Comparison of ENCODE assay signal across 14 mouse cellular contexts in the genomic region with DNA sequence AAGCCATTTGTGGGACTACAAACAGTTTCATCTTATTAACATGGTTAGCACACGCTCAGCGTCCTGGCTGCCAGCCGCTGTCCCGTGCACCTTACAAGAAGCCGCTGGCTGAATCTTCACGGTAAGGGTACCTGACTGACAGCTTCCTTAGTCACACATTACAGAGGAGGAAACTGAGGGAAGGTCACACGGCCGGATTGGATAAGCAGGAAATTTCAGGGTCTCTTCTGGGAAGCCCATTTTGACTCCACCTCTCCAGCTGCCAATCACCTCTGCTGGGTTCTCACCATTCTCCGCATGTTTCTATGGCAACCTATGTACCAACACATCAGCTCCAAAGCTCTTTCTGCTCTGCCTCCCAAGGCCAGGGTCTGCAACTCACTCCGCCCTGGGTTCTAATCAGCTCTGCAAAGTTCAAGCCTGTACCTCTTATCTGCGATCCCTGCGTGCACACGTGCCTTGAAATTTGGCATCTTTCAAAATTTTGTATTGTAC.
DNase-seq lines count a peak whose midpoint lies in the region; ATAC-seq and TF ChIP-seq lines count a peak whose summit lies in the region.
"Had no signal": no experiment of that assay in that cellular context is flagged by ENCODE, and none has a peak within 500 bp of the region (broad histone marks: within the 10 kb centered on the region; RNA-seq: fewer than 3 reads in every experiment).

No protein-coding gene starts in this region.

- 75% methylated on average over 13 of the region's 13 CpGs for WGBS in forebrain, embryonic 11.5 days
- WGBS in forebrain, embryonic 10.5 days, result 81% methylated on average over 13 of the region's 13 CpGs
- 43% methylated on average over 13 of the region's 13 CpGs for WGBS in hindbrain, embryonic 15.5 days
- WGBS in midbrain, embryonic 15.5 days, result 33% methylated on average over 13 of the region's 13 CpGs
- WGBS in thymus, adult 2 months, result 96% methylated on average over 13 of the region's 13 CpGs

- ATAC-seq in forebrain, embryonic 11.5 days (replicated peaks; ENCODE audit: low FRiP score), result peak; percentile 39; the same call in 1 of the 2 replicates
- peak; percentile 76 for ATAC-seq in hindbrain, embryonic 15.5 days (ENCODE audit: low FRiP score, low read depth)
- ATAC-seq in midbrain, embryonic 15.5 days (replicated peaks), result peak; percentile 93
- ATAC-seq: lung, postnatal 0 days had no signal

- no peaks in the 10 kb centered on the region; the same call in 1 of the 2 replicates for H3K36me3 ChIP-seq in forebrain, embryonic 11.5 days (ENCODE audit: control insufficient read depth, insufficient read depth, low read length)
- peaks cover 48% of the 10 kb centered on the region for H3K36me3 ChIP-seq in forebrain, embryonic 10.5 days (replicated peaks)
- peaks cover 16% of the 10 kb centered on the region for H3K36me3 ChIP-seq in hindbrain, embryonic 15.5 days
- peaks cover 8% of the 10 kb centered on the region; the same call in 1 of the 2 replicates for H3K36me3 ChIP-seq in midbrain, embryonic 15.5 days (replicated peaks)
- H3K36me3 ChIP-seq in thymus, adult 2 months (ENCODE audit: control insufficient read depth, insufficient read depth, low read length), result no peaks in the 10 kb centered on the region

- H3K4me1 ChIP-seq in forebrain, embryonic 11.5 days (replicated peaks; ENCODE audit: control insufficient read depth, insufficient read depth, low read length), result 0 out of 2 replicates have a peak, but pooled peaks cover 3% of the 10 kb centered on the region
- H3K4me1 ChIP-seq in forebrain, embryonic 10.5 days, result peaks cover 14% of the 10 kb centered on the region
- H3K4me1 ChIP-seq in hindbrain, embryonic 15.5 days (replicated peaks), result peaks cover 15% of the 10 kb centered on the region
- H3K4me1 ChIP-seq in midbrain, embryonic 15.5 days, result peaks cover 15% of the 10 kb centered on the region
- H3K4me1 ChIP-seq in thymus, adult 2 months (replicated peaks; ENCODE audit: control insufficient read depth, insufficient read depth, low read length), result no peaks in the 10 kb centered on the region

- TF ChIP-seq POLR2A in thymus, adult 2 months (IDR thresholded peaks at IDR 0.05; ENCODE audit: control insufficient read depth, extremely low read depth, insufficient read depth, low read length, poor library complexity), result no peak

- DNase-seq in forebrain, embryonic 11.5 days (ENCODE audit: low spot score), result peak; percentile 49
- DNase-seq in forebrain, embryonic 10.5 days (ENCODE audit: extremely low spot score, low spot score), result no peak
- peak; percentile 39 for DNase-seq in embryo, embryonic 11 days
- no peak for DNase-seq in layer of hippocampus, adult 8-10 months (ENCODE audit: low spot score in 2 of 2)
- no peak for DNase-seq in thymus, adult 2 months
- no peak for DNase-seq in layer of hippocampus, adult 9-11 months
- DNase-seq: cerebellum, adult 9-10 months; heart, adult 2 months; heart, postnatal 36 days; kidney, adult 9 months had no signal

- no peak overlapping the region for H3K4me2 ChIP-seq in forebrain, embryonic 11.5 days (ENCODE audit: low read depth, low read length, severe bottlenecking)
- peak overlapping the region; percentile 45 for H3K4me2 ChIP-seq in hindbrain, embryonic 15.5 days
- H3K4me2 ChIP-seq in midbrain, embryonic 15.5 days, result peak overlapping the region; percentile 43
- H3K4me2 ChIP-seq: embryonic facial prominence, embryonic 13.5 days had no signal

- no peak overlapping the region for H3K4me3 ChIP-seq in forebrain, embryonic 11.5 days (ENCODE audit: low read depth, low read length)
- H3K4me3 ChIP-seq in forebrain, embryonic 10.5 days, result no peak overlapping the region
- no peak overlapping the region for H3K4me3 ChIP-seq in hindbrain, embryonic 15.5 days
- H3K4me3 ChIP-seq in midbrain, embryonic 15.5 days, result peak overlapping the region; percentile 25
- no peak overlapping the region for H3K4me3 ChIP-seq in thymus, adult 2 months (ENCODE audit: control insufficient read depth, insufficient read depth, low read length)
- H3K4me3 ChIP-seq: embryonic facial prominence, embryonic 13.5 days; heart, adult 2 months had no signal

- no peak for TF ChIP-seq CTCF in thymus, adult 2 months (IDR thresholded peaks at IDR 0.05; ENCODE audit: borderline replicate concordance, control insufficient read depth, extremely low read depth, insufficient read depth, low read length, poor library complexity)

- no peak overlapping the region for H3K27ac ChIP-seq in forebrain, embryonic 11.5 days (ENCODE audit: low read depth, low read length)
- no peak overlapping the region for H3K27ac ChIP-seq in forebrain, embryonic 10.5 days
- peak overlapping the region; percentile 42 for H3K27ac ChIP-seq in hindbrain, embryonic 15.5 days (replicated peaks)
- H3K27ac ChIP-seq in midbrain, embryonic 15.5 days, result peak overlapping the region; percentile 79
- H3K27ac ChIP-seq in thymus, adult 2 months (ENCODE audit: control insufficient read depth, insufficient read depth, low read length), result no peak overlapping the region
- H3K27ac ChIP-seq: embryonic facial prominence, embryonic 13.5 days; heart, adult 2 months had no signal

- no peaks in the 10 kb centered on the region for H3K9me3 ChIP-seq in forebrain, embryonic 11.5 days (ENCODE audit: control insufficient read depth, low read length)
- no peaks in the 10 kb centered on the region for H3K9me3 ChIP-seq in forebrain, embryonic 10.5 days
- H3K9me3 ChIP-seq in hindbrain, embryonic 15.5 days, result no peaks in the 10 kb centered on the region
- no peaks in the 10 kb centered on the region for H3K9me3 ChIP-seq in midbrain, embryonic 15.5 days
- H3K9me3 ChIP-seq: embryonic facial prominence, embryonic 13.5 days had no signal

- H3K9ac ChIP-seq in forebrain, embryonic 11.5 days (ENCODE audit: low read length), result no peak overlapping the region
- H3K9ac ChIP-seq in hindbrain, embryonic 15.5 days, result no peak overlapping the region
- H3K9ac ChIP-seq in midbrain, embryonic 15.5 days, result 0 out of 2 replicates have a peak overlapping the region, but pooled peaks have one; percentile 4
- H3K9ac ChIP-seq: embryonic facial prominence, embryonic 13.5 days had no signal

- no peaks in the 10 kb centered on the region for H3K27me3 ChIP-seq in forebrain, embryonic 11.5 days (ENCODE audit: control insufficient read depth, insufficient read depth, low read length)
- no peaks in the 10 kb centered on the region for H3K27me3 ChIP-seq in forebrain, embryonic 10.5 days (ENCODE audit: poor library complexity, severe bottlenecking)
- no peaks in the 10 kb centered on the region for H3K27me3 ChIP-seq in hindbrain, embryonic 15.5 days
- H3K27me3 ChIP-seq in midbrain, embryonic 15.5 days (replicated peaks), result no peaks in the 10 kb centered on the region
- H3K27me3 ChIP-seq in thymus, adult 2 months (ENCODE audit: control insufficient read depth, insufficient read depth, low read length), result no peaks in the 10 kb centered on the region
- H3K27me3 ChIP-seq: embryonic facial prominence, embryonic 13.5 days had no signal

Comparison
In these comparisons a context has a peak if more than half of its experiments do, and no peak if none do; other contexts are left out.
1. DNase-seq: peak in forebrain, embryonic 11.5 days (single experiment) and embryo, embryonic 11 days (single experiment); none in forebrain, embryonic 10.5 days (single experiment), layer of hippocampus, adult 8-10 months (0 of 2), thymus, adult 2 months (single experiment) and layer of hippocampus, adult 9-11 months (single experiment).
2. ATAC-seq: peak in every context shown above with its lines; median percentile 93 in midbrain, embryonic 15.5 days; 76 in hindbrain, embryonic 15.5 days; 39 in forebrain, embryonic 11.5 days.
3. H3K27ac ChIP-seq: peak in hindbrain, embryonic 15.5 days (single experiment) and midbrain, embryonic 15.5 days (single experiment); none in forebrain, embryonic 11.5 days (single experiment), forebrain, embryonic 10.5 days (single experiment) and thymus, adult 2 months (single experiment).